Mouse (Mus musculus) embryo, embryonic 9.5 days (tissue): ENCODE data around the gene Glmn.

Experiments
- DNase-seq: peaks from one replicate; pipeline ENCODE4 v3.0.0-alpha.2; 2017; ENCODE audit errors: extremely low spot score

Glmn gene

DNA sequence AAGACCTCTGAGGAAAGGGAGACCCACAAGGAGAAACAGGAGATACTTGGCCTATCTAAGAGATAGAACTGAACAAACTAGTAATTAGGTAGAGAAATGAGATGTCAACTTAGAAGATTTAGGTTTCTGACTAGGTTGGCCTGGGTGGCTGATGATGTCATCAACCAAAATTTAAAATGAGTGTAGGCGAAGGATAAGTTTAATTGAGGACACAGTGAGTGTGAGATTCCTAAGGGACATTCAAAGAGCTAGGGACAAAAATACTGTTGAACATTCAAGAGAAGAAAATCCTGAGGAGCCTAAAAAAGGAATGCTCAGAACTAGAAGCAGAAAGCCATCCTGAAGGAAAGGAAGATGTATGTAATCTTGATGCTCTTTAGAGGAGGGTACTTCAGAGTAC, 81.6 kb downstream of the Glmn start:
- DNase-seq: no peak

DNA sequence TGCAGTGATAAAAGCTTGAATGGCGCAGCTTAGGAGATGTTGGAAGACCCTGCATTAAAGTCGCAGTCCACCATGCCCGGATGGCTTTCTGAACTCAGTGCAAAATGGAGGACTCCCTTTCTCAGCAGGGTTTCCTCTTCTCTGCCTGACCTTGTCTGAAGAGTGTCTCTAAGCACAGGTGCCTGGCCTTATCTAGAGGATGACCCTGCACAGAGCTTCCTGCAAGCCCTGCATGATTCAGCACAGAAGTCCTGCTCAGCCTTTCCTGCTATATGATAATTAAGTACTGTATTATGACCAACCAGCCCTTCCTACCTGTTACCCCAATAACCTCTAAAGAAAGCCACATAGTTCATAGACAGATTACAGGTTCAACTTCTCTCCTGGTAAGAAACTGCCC, 82.2 kb downstream of the Glmn start:
- no peak for DNase-seq

DNA sequence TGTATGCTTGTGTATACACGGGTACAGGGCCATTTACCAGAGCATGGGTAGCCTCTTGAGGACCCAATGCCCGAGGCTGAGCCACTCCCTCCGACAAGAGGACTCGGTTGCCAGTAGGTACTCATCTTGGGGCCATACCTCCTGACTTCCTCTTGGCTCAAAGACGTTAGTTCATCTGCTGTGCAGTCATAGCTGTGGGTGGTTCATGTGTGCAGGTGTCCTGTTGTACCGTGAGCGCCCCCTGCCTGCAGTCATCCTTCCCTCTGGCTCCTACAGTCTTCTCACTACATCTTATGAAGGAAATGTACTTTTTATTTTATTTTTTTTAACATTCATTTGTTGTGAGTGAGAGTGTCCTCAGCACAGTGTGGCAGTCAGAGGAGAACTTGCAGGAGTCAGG, 84.1 kb downstream of the Glmn start:
- DNase-seq: peak; percentile 31

DNA sequence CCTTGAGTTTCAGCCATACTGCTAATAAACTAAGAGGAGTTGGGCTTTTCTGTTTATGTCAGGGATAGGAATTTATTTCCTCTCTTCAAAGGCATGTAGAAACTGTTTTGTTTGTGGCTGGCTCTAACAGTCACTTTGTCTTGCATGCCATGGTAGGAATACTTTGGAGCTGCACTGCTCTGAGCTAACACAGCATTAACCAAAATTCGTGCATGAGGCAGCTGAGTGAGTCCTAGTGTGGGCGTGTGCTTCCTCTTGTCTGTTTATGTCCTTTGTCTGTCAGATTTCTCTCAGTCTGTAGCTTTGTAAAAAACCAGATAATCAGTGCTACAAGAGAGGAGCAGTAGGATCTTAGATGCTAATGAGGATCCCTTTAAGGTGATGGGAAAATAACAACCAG, 86.4 kb downstream of the Glmn start:
- no peak for DNase-seq

DNA sequence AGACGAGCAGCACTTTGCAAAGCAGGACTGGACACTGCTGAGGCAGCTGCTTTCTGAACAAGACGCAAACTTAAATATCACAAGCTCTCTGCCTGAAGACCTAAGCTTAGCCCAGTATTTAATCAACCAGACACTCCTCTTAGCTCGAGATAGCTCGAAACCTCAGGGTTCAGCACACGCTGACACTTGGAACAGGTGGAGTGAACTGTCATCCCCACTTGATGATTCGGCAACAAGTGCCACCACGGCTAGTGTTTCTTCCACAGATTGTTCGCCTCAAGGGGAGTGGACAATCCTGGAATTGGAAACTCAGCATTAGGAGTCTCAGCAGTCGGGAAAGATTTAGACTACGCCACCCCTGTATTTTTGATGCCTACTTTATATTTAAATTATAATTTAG, 87.2 kb downstream of the Glmn start:
- DNase-seq: no peak

DNA sequence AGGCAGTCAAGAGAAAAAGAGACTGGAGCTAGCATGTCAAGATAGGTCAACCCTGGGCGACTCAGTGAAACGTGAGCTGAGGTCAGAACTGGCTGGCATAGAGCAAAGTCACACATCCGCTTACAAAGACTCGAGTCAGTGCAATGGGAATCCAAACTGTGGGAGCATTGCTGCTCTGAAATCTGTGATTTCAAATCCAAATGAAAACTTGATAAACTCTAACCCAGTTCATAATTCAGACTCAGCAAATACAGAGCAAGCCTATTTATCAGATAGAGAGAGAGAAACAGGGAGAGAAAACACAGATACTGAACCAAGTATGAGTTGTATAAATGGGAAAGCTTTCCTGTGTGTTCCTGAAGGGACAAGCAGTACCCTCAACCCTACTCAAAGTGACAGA, 90.4 kb downstream of the Glmn start, which contains the start of gene Gm42669:
TSS of gene Gm42669 (plus strand) at position 301 of the 400 bp plus-strand sequence.
- DNase-seq: no peak

DNA sequence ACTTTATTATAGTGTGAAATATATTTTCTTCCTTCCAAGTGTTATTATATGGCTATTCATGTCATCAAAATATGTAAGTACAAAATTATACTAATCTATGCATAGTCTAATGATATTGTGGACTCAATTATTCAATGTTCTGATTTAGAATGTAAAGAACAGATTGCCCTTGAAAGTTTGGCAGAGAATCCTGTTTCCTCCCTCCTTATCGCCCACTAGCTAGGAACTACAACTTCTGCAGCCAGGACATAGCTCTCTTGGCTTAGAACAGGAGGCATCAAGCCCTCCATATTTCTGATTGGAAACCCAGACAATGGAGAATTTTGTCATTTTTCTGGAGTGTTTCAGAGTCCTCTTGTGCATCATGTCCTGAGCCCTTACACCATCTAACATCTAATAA, 96.9 kb downstream of the Glmn start:
- no peak for DNase-seq

DNA sequence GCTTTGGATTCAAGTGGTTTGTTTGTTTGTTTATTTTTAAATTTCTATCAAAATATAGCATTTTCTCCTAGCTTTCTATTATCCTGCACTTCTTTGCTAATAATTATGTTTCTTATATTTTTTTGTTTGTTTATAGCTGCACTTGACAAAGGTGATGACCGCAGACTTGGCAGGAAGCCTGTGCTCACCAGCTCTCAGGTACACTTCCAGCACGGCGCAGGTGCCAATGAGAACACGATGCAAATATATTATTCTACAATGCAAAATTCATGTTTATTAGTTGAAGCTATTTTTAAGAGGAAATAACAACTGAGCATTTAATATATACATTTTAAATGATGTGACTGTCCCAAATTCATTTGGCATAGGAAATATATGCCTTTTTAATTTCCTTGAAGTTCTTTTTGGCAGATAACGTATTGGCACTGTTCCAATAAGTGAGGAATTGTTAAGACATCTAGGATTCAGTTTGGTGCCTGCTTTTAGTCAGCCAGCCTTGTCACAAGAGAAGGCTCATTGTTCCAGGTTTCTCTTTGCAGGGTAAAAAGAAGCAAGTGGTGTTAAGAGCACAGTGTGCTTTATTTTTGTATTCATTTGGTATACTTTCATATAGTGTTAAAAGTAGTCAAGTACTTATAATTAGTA, 97.7 kb downstream of the Glmn start:
- DNase-seq: no peak
